Mouse (Mus musculus) frontal cortex, postnatal 36 days (tissue): ENCODE results near the gene Fstl3.

Experiments
- DNase-seq, 2 experiments: peaks; one replicate each; pipeline ENCODE4 v3.0.0; 2022; ENCODE audit warnings: low spot score in 2 of 2

The Fstl3 gene

GRCm38 (mm10) chr10:79783920-79784800, 7.1 kb downstream of the Fstl3 start:
- DNase-seq: no peak

- peak in 1 of 2 experiments; percentile 78 for DNase-seq
Measured at GRCm38 (mm10) chr10:79788386-79789158, 11.5 kb downstream of the Fstl3 start.

GRCm38 (mm10) chr10:79789581-79789980, 12.5 kb downstream of the Fstl3 start:
- no peak for DNase-seq

- DNase-seq: no peak
Measured at GRCm38 (mm10) chr10:79790861-79791260, 13.8 kb downstream of the Fstl3 start, which contains the start of gene Prss57. Prss57 (minus strand) TSS chr10:79790961.

- no peak for DNase-seq
Measured at GRCm38 (mm10) chr10:79792339-79793040, 15.4 kb downstream of the Fstl3 start.

GRCm38 (mm10) chr10:79793051-79793737, 16.1 kb downstream of the Fstl3 start, which contains the start of gene Palm:
Palm (plus strand) TSS chr10:79793572.
- peak; percentile 85 for DNase-seq

- peak; percentile 70 to 73 for DNase-seq
Measured at GRCm38 (mm10) chr10:79793738-79794490, 16.8 kb downstream of the Fstl3 start.

- peak in 1 of 2 experiments; percentile 35 for DNase-seq
Measured at GRCm38 (mm10) chr10:79794491-79794931, 17.4 kb downstream of the Fstl3 start.

- no peak for DNase-seq
Measured at GRCm38 (mm10) chr10:79795905-79796304, 18.8 kb downstream of the Fstl3 start.

- DNase-seq: no peak
Measured at GRCm38 (mm10) chr10:79797326-79797725, 20.3 kb downstream of the Fstl3 start.

GRCm38 (mm10) chr10:79798289-79798928, 21.3 kb downstream of the Fstl3 start:
- DNase-seq: no peak

- DNase-seq: no peak
Measured at GRCm38 (mm10) chr10:79800508-79800907, 23.4 kb downstream of the Fstl3 start.

GRCm38 (mm10) chr10:79801837-79802236, 24.8 kb downstream of the Fstl3 start:
- DNase-seq: no peak

GRCm38 (mm10) chr10:79802331-79802971, 25.4 kb downstream of the Fstl3 start:
- DNase-seq: peak; percentile 61 to 75

- peak; percentile 93 to 94 for DNase-seq
Measured at GRCm38 (mm10) chr10:79803716-79804323, 26.7 kb downstream of the Fstl3 start.

- no peak for DNase-seq
Measured at GRCm38 (mm10) chr10:79805636-79806035, 28.6 kb downstream of the Fstl3 start.

- DNase-seq: no peak
Measured at GRCm38 (mm10) chr10:79806331-79806730, 29.3 kb downstream of the Fstl3 start.

GRCm38 (mm10) chr10:79806972-79807371, 29.9 kb downstream of the Fstl3 start:
- DNase-seq: no peak

GRCm38 (mm10) chr10:79807826-79808225, 30.8 kb downstream of the Fstl3 start:
- DNase-seq: no peak
